Mouse (Mus musculus) bone marrow macrophage, adult 2 months (primary cell): Measurements from ENCODE around the gene Ccdc73. TPM values are rescaled to one million over a fixed set of nuclear protein-coding genes. Genes with fewer than 3 reads are reported as not detected.
"Not testable (repeated sequence)": the region's sequence is repeated elsewhere in the genome, so short reads cannot be mapped to it uniquely, and the experiment has no call there.

ENCODE experiments used
- H3K27ac ChIP-seq: 2 replicates; pipeline ENCODE4 v1.5.1; 2012; ENCODE audit warnings: low read depth, low read length; ENCODE audit not compliant: insufficient read depth
- H3K4me1 ChIP-seq: 2 replicates; pipeline ENCODE4 v1.6.1; 2012; ENCODE audit warnings: low read length; ENCODE audit not compliant: control insufficient read depth, insufficient read depth
- H3K4me3 ChIP-seq: 2 replicates; pipeline ENCODE4 v1.5.1; 2012; ENCODE audit warnings: mild to moderate bottlenecking, low read length, moderate library complexity; ENCODE audit not compliant: insufficient read depth
- CTCF ChIP-seq: IDR thresholded peaks from 2 replicates; pipeline ENCODE4 v1.5.1; 2012; ENCODE audit warnings: low read depth, mild to moderate bottlenecking, low read length, moderate library complexity
- POLR2A ChIP-seq: IDR thresholded peaks from 2 replicates; pipeline ENCODE4 v1.6.1; 2012; ENCODE audit warnings: mild to moderate bottlenecking, low read depth, low read length, borderline replicate concordance
- polyA plus RNA-seq: library from polyadenylated mRNA; stranded (reverse); fragments of >200 nt; gene quantifications from 2 replicates; pipeline ENCODE4 v1.2.4, GENCODE M21; 2012; ENCODE audit not compliant: missing spikeins, insufficient read depth, insufficient read length

The Ccdc73 gene
- polyA plus RNA-seq, 1 experiment, result 6.3 TPM

GRCm38 (mm10) chr2:104860426-104860825 is 7.2 kb upstream of the Ccdc73 start:
- Histone ChIP-seq H3K4me3 (no peak overlapping the region), H3K27ac (no peak overlapping the region), H3K4me1 (peaks cover 13% of the 10 kb centered on the region)
- TF ChIP-seq POLR2A (no peak), CTCF (no peak)

DNA sequence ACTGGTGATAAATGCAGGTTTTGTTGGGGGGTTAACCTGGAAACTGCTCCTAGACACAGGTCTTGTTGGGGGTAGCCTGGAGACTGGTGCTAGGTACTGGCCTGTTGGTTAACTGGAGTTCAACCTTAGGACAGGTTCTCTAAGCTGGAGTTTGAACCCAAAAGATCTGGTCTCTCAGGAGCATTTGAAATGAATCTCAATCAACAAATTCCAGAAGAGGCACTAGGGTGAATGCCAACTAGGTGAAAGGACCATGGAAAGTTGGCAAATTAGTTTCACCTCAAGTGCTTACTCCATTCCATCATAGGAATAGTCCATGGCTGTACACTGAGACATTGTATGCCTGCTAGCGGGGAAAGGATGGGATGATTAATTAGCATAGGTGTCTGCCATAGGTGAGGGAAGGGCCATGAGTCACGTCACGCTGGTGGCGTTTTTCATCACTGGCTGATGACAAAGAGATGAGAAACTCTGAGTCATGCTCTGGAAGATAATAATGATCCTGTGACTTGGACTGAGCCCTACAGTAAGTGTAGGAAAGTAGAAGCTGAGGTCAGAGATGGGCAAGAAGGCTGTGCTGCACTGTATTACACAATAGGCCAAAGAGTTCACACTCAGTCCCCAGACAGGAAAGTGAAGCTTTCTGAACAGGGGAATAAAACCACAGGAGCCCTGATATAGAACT is 3.3 kb upstream of the Ccdc73 start:
- no peak for TF ChIP-seq POLR2A
- TF ChIP-seq CTCF, result no peak
- no peak overlapping the region for H3K4me3 ChIP-seq
- peak overlapping the region; percentile 28; the same call in 1 of the 2 replicates for H3K27ac ChIP-seq
- peaks cover 16% of the 10 kb centered on the region for H3K4me1 ChIP-seq

- Histone ChIP-seq H3K4me1 (peaks cover 11% of the 10 kb centered on the region), H3K27ac (no peak overlapping the region), H3K4me3 (no peak overlapping the region)
- no peak for TF ChIP-seq CTCF
Observed at GRCm38 (mm10) chr2:104869101-104869500, 1.5 kb downstream of the Ccdc73 start.

DNA sequence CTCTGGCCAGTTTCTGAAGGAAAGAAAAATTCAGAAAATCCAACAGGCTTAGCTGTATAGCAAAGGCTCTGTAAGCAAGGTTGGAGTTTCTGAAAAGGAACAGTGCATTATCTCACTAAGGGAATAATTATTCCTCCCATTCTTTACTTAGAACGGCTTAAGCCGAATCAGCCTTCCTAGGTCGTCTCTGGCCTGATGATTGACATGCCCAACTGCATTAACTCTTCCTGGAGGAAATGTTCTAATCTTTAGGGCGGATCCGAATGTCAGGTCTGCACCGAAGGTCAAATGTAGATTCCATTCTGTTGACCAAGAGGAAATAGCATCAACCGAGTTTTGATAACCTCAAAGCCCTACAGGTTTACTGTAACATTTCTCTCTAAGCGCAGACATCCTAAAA is 11.2 kb downstream of the Ccdc73 start:
- Histone ChIP-seq H3K4me3 (no peak overlapping the region), H3K4me1 (no peaks in the 10 kb centered on the region), H3K27ac (no peak overlapping the region)
- TF ChIP-seq CTCF (no peak), POLR2A (no peak)

GRCm38 (mm10) chr2:104886109-104886508 is 18.5 kb downstream of the Ccdc73 start:
- H3K4me1 ChIP-seq, result no peaks in the 10 kb centered on the region
- no peak overlapping the region for H3K4me3 ChIP-seq
- no peak overlapping the region for H3K27ac ChIP-seq
- TF ChIP-seq CTCF (no peak), POLR2A (no peak)

DNA sequence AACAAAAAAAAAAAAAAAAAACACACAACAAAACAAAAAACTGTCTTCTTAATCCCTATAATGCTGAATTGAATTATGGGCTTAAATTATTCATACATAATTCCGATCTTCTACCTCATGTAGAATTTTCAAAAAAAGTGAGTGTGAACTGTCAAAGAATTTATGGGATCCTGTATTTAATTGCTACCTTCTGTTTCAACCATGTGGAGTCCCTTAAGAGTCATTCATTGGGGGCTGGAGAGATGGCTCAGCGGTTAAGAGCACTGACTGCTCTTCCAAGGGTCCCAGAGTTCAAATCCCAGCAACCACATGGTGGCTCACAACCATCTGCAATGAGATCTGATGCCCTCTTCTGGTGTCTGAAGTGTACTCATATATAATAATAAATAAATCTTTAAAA is 19.7 kb downstream of the Ccdc73 start:
- H3K4me1 ChIP-seq, H3K27ac ChIP-seq, H3K4me3 ChIP-seq: not testable (repeated sequence)

- Histone ChIP-seq H3K27ac (no peak overlapping the region), H3K4me3 (no peak overlapping the region), H3K4me1 (no peaks in the 10 kb centered on the region)
- peak; percentile 70 for TF ChIP-seq CTCF
- TF ChIP-seq POLR2A, result no peak
Observed at GRCm38 (mm10) chr2:104887882-104888566, 20.4 kb downstream of the Ccdc73 start.

DNA sequence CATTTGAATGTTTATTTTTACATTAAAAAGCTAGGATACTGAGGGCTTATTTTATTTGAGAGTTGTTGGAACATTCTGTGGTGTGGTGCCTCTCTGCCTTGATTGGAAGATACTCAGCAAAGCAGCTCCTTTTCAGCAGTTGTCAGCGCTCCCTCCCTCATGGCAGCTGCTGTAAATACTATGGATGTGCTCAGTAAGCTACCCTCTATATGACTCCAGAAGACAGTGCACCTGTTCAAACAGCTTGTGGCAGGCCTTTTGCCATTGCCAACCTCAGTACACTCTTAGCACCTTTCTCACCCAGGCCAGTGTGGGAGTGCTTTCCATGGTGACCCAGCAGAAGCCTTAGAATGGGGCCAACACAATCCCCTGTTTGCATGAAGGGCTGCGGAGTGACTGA is 32.4 kb downstream of the Ccdc73 start:
- no peak overlapping the region for H3K27ac ChIP-seq
- H3K4me1 ChIP-seq, result no peaks in the 10 kb centered on the region
- no peak overlapping the region for H3K4me3 ChIP-seq
- TF ChIP-seq CTCF (no peak), POLR2A (no peak)

DNA sequence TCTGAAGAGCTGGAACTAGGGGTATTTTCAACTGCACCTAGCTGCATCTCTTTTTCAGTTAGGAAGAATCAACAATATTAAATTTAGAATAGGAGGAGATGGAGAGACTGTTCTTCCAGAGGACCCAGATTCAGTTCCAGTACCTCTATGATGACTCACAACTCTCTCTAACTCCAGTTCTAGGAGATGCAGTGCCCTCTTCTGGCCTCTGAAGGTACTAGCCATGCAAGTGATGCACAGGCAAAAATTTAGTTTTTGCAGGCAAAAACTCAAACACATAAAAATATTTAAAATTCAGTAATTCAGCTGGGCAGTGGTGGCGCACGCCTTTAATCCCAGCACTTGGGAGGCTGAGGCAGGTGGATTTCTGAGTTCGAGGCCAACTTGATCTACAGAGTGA is 48.1 kb downstream of the Ccdc73 start:
- H3K4me1 ChIP-seq, result no peaks in the 10 kb centered on the region

DNA sequence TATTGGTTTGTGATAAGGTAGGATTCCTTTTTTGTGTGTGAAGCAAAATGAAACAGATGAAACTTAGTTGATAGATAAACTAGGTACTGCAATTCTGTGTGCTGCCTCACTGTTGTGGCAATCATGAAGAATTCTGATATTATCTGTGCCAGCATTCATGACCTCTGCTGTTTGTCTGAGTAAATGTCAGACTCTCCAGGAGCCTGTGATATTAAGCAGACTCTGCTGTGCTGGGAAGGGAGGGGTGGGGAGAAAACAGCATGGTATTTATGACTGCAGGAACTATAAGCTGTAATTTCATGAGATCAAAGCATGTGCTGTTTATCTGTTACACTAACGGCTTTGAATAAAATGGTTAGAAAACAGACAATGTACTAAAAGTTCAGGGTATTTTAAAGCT is 96.9 kb downstream of the Ccdc73 start:
- H3K27ac ChIP-seq, result no peak overlapping the region
- TF ChIP-seq CTCF (no peak), POLR2A (no peak)
- H3K4me3 ChIP-seq, result no peak overlapping the region
- no peaks in the 10 kb centered on the region; the same call in 1 of the 2 replicates for H3K4me1 ChIP-seq

More for the DNA sequence above, 48.1 kb downstream of the Ccdc73 start:
- TF ChIP-seq CTCF, result no peak
- TF ChIP-seq POLR2A, result no peak
- no peak overlapping the region for H3K4me3 ChIP-seq
- no peak overlapping the region for H3K27ac ChIP-seq
